Mouse (Mus musculus) limb, embryonic 14.5 days (tissue): ENCODE data around the gene Mtmr11. TPM values are rescaled to one million over a fixed set of nuclear protein-coding genes. Genes with fewer than 3 reads are reported as not detected.
A peak's percentile ranks its signal among the peaks of the same experiment; 100 is the strongest.

ENCODE experiments used
- ATAC-seq: fragments of 200-750 bp; cut with Nextera tagmentation; 2 replicates; pipeline ENCODE4 v1.8.0; 2017; ENCODE audit warnings: low read depth, moderate number of reproducible peaks, moderate TSS enrichment; ENCODE audit not compliant: low FRiP score
- DNase-seq: peaks from one replicate; pipeline ENCODE4 v3.0.0-alpha.2; 2015; ENCODE audit warnings: low spot score
- H3K27ac ChIP-seq: fragments of 300-500 bp; sonication (generic); replicated peaks from 2 replicates; pipeline ENCODE4 v1.5.1; 2014; ENCODE audit warnings: low read depth, mild to moderate bottlenecking, low read length, moderate library complexity, mixed read lengths
- H3K27me3 ChIP-seq: fragments of 300-500 bp; sonication (generic); 2 replicates; pipeline ENCODE4 v1.6.1; 2014; ENCODE audit warnings: low read length, mixed read lengths; ENCODE audit not compliant: control insufficient read depth, insufficient read depth
- H3K36me3 ChIP-seq: fragments of 300-500 bp; sonication (generic); 2 replicates; pipeline ENCODE4 v1.6.1; 2014; ENCODE audit warnings: mild to moderate bottlenecking, low read length, moderate library complexity, mixed read lengths; ENCODE audit not compliant: control insufficient read depth, insufficient read depth
- H3K4me1 ChIP-seq: fragments of 300-500 bp; sonication (generic); 2 replicates; pipeline ENCODE4 v1.6.1; 2014; ENCODE audit warnings: antibody characterized with exemption, low read length, mixed read lengths; ENCODE audit not compliant: control insufficient read depth, insufficient read depth
- H3K4me2 ChIP-seq: fragments of 300-500 bp; sonication (generic); replicated peaks from 2 replicates; pipeline ENCODE4 v1.6.1; 2014; ENCODE audit warnings: low read depth, mild to moderate bottlenecking, low read length, moderate library complexity; ENCODE audit not compliant: severe bottlenecking
- H3K4me3 ChIP-seq: fragments of 300-500 bp; sonication (generic); replicated peaks from 2 replicates; pipeline ENCODE4 v1.5.1; 2014; ENCODE audit warnings: low read length
- H3K9ac ChIP-seq: fragments of 300-500 bp; sonication (generic); 2 replicates; pipeline ENCODE4 v1.6.1; 2014; ENCODE audit warnings: mild to moderate bottlenecking, low read depth, low read length, moderate library complexity; ENCODE audit not compliant: severe bottlenecking
- H3K9me3 ChIP-seq: fragments of 300-500 bp; sonication (generic); 2 replicates; pipeline ENCODE4 v1.6.1; 2016; ENCODE audit warnings: low read length; ENCODE audit not compliant: control insufficient read depth
- POLR2A ChIP-seq: fragments of 200-500 bp; IDR thresholded peaks from 2 replicates; pipeline ENCODE4 v1.8.0; 2012; ENCODE audit warnings: inconsistent platforms, mild to moderate bottlenecking, moderate library complexity, borderline replicate concordance; ENCODE audit not compliant: insufficient read depth, insufficient read length; ENCODE audit errors: extremely low read depth
- WGBS: fragments of 180-500 bp; shearing (Covaris S2); extraction: QIAGEN DNeasy Blood & Tissue Kit; methylation state at CpG from one replicate; pipeline ENCODE4 v1.1.7; 2014; 5-methylcytosine and 5-hydroxymethylcytosine counted together
- polyA plus RNA-seq, 2 experiments: library from polyadenylated mRNA; depleted of rRNA in 1 of 2; stranded (reverse) in 1 of 2; unstranded in 1 of 2; fragments of >200 nt; fragmentation: Nextera tagmentation in 1 of 2; extraction: Ambion mirVana in 1 of 2; gene quantifications; 2 replicates each; pipeline versions ENCODE4 v1.2.1 to v1.2.3; 2012 to 2014

Mtmr11 gene
- polyA plus RNA-seq, 2 experiments, result 27.5 to 42.9 TPM

GRCm38 (mm10) chr3:96178902-96179301 is 17.1 kb downstream of the Mtmr11 start:
- DNase-seq, result no peak
- H3K9ac ChIP-seq, result no peak overlapping the region
- no peaks in the 10 kb centered on the region for H3K27me3 ChIP-seq
- H3K9me3 ChIP-seq, result no peaks in the 10 kb centered on the region
- WGBS, result 83% methylated on average over 2 of the region's 2 CpGs
- H3K4me1 ChIP-seq, result peaks cover 18% of the 10 kb centered on the region
- TF ChIP-seq POLR2A, result no peak
- ATAC-seq, result no peak
- H3K4me2 ChIP-seq, result no peak overlapping the region
- H3K36me3 ChIP-seq, result peaks cover 42% of the 10 kb centered on the region
- no peak overlapping the region for H3K27ac ChIP-seq
- H3K4me3 ChIP-seq, result no peak overlapping the region

GRCm38 (mm10) chr3:96179531-96179930 is 17.7 kb downstream of the Mtmr11 start:
- DNase-seq, result no peak
- WGBS, result 63% methylated on average over 4 of the region's 4 CpGs
- H3K9ac ChIP-seq, result no peak overlapping the region
- H3K4me3 ChIP-seq, result no peak overlapping the region
- no peak for ATAC-seq
- no peak for TF ChIP-seq POLR2A
- peaks cover 36% of the 10 kb centered on the region for H3K36me3 ChIP-seq
- no peaks in the 10 kb centered on the region for H3K9me3 ChIP-seq
- H3K4me2 ChIP-seq, result no peak overlapping the region
- no peak overlapping the region for H3K27ac ChIP-seq
- peaks cover 16% of the 10 kb centered on the region for H3K4me1 ChIP-seq
- no peaks in the 10 kb centered on the region for H3K27me3 ChIP-seq

- WGBS, result 3% methylated on average over 21 of the region's 23 CpGs
- peak within 1 kb of the TSS; percentile 61 for H3K9ac ChIP-seq
- H3K4me2 ChIP-seq, result peak within 1 kb of the TSS; percentile 71
- H3K36me3 ChIP-seq, result peaks cover 22% of the 10 kb centered on the region
- peak; percentile 61 for ATAC-seq
- no peak for TF ChIP-seq POLR2A
- H3K9me3 ChIP-seq, result no peaks in the 10 kb centered on the region
- peak within 1 kb of the TSS; percentile 52 for H3K4me3 ChIP-seq
- H3K4me1 ChIP-seq, result peaks cover 16% of the 10 kb centered on the region
- H3K27ac ChIP-seq, result no peak within 1 kb of the TSS
- H3K27me3 ChIP-seq, result no peaks in the 10 kb centered on the region
- no peak for DNase-seq
Observed at GRCm38 (mm10) chr3:96180727-96181477, 19.1 kb downstream of the Mtmr11 start, which contains the start of gene Sv2a. Gene Sv2a (plus strand): TSS chr3:96181151.

DNA sequence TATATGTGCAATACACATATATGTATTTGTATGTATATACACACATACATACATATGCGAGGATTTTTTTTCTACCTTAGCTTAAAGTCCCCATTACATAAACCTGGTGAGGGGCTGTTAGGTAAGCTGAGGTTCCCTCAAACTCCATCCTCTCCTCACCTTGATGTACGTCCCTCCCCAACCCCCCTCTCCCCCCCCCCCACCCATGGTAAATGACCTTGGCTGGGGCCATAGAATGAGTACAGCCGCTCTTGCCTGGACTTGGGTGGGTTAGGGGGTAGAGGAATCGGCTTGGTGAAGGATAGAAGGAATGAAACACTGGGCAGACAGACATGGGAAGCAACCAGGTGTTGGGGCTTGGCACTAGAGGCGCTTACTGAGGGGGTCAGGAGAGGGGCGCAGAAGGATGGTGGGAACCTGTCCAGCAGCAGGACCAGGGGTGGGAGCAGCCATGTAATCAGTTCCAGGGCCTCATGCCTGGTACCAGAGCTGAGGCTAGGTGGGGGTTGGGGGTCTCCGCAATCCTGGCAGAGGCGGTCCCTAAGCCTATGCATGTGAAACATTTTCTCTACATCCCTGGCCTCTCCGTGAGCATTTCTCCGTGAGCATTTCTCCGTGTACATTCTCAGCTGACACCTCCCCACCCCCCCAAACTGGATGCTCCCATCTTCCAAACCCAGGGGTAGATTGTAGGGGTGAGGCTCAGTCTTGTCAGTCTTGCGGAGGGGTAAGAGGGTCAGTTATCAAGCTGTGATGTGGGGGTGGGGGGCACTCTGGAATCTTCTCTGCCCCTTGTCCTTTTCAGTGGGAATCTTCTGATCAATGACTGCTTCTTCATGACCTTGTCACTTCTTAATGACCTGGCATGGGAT is 19.9 kb downstream of the Mtmr11 start:
- H3K36me3 ChIP-seq, result peaks cover 14% of the 10 kb centered on the region

DNA sequence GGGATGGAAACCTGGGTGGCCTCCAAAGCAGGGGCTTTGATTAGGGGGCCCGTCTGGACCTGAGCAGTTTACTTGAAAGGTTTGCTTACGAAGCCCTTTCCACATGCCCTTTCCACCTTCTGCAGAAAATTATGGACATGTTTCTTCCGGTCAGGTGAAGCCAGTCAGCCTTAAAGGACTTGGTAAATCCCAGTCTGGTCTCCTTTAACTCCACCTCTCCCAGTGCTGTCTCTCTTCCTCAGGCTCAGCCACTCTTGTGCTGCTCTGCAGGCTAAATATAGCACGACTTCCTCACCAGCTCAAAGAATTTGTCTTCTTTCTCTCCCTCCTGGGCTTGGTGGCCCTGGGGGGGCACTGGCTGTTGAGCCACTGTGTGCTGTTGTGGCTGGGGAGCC is 20.6 kb downstream of the Mtmr11 start:
- DNase-seq (no peak), ATAC-seq (no peak)
- H3K9me3 ChIP-seq, result no peaks in the 10 kb centered on the region
- peak overlapping the region; percentile 40; the same call in 1 of the 2 replicates for H3K9ac ChIP-seq
- H3K36me3 ChIP-seq, result peaks cover 15% of the 10 kb centered on the region
- no peak for TF ChIP-seq POLR2A
- H3K4me2 ChIP-seq, result peak overlapping the region; percentile 71
- no peak overlapping the region for H3K27ac ChIP-seq
- WGBS, result 18% methylated on average over 4 of the region's 4 CpGs
- H3K27me3 ChIP-seq, result no peaks in the 10 kb centered on the region
- H3K4me3 ChIP-seq, result peak overlapping the region; percentile 52; the same call in 1 of the 2 replicates
- H3K4me1 ChIP-seq, result peaks cover 16% of the 10 kb centered on the region

More for the DNA sequence above, 19.9 kb downstream of the Mtmr11 start:
- Histone ChIP-seq H3K4me2 (peak overlapping the region; percentile 71), H3K9ac (peak overlapping the region; percentile 61), H3K9me3 (no peaks in the 10 kb centered on the region), H3K4me1 (peaks cover 16% of the 10 kb centered on the region), H3K27me3 (no peaks in the 10 kb centered on the region), H3K4me3 (peak overlapping the region; percentile 52), H3K27ac (no peak overlapping the region)
- DNase-seq (no peak), ATAC-seq (0 out of 2 replicates have a peak, but pooled peaks have one; percentile 10)
- TF ChIP-seq POLR2A, result no peak
- 32% methylated on average over 12 of the region's 12 CpGs for WGBS
